Mouse (Mus musculus) limb, embryonic 11.5 days (tissue): ENCODE results near the gene Atp6v0e2. TPM values are rescaled to one million over a fixed set of nuclear protein-coding genes. Genes with fewer than 3 reads are reported as not detected.

Source experiments
- ATAC-seq: fragments of 200-750 bp; cut with Nextera tagmentation; 2 replicates; pipeline ENCODE4 v1.8.0; 2017; ENCODE audit warnings: low read depth; ENCODE audit not compliant: insufficient number of reproducible peaks, low FRiP score, low TSS enrichment
- DNase-seq: peaks from one replicate; pipeline ENCODE4 v3.0.0-alpha.2; 2015; ENCODE audit warnings: low spot score
- H3K27ac ChIP-seq: fragments of 300-500 bp; sonication (generic); replicated peaks from 2 replicates; pipeline ENCODE4 v1.5.1; 2014; ENCODE audit warnings: low read depth, mild to moderate bottlenecking, low read length
- H3K27me3 ChIP-seq: fragments of 300-500 bp; sonication (generic); 2 replicates; pipeline ENCODE4 v1.6.1; 2014; ENCODE audit warnings: mild to moderate bottlenecking, low read length, mixed read lengths; ENCODE audit not compliant: control insufficient read depth, insufficient read depth
- H3K36me3 ChIP-seq: fragments of 300-500 bp; sonication (generic); 2 replicates; pipeline ENCODE4 v1.6.1; 2014; ENCODE audit warnings: mild to moderate bottlenecking, low read length, moderate library complexity, mixed read lengths; ENCODE audit not compliant: control insufficient read depth, insufficient read depth
- H3K4me1 ChIP-seq: fragments of 300-500 bp; sonication (generic); 2 replicates; pipeline ENCODE4 v1.6.1; 2014; ENCODE audit warnings: low read length, mixed read lengths; ENCODE audit not compliant: control insufficient read depth, insufficient read depth
- H3K4me2 ChIP-seq: fragments of 300-500 bp; sonication (generic); 2 replicates; pipeline ENCODE4 v1.6.1; 2014; ENCODE audit warnings: low read depth, mild to moderate bottlenecking, moderate library complexity; ENCODE audit not compliant: severe bottlenecking
- H3K4me3 ChIP-seq: fragments of 300-500 bp; sonication (generic); 2 replicates; pipeline ENCODE4 v1.5.1; 2014; ENCODE audit warnings: low read depth, low read length
- H3K9ac ChIP-seq: fragments of 300-500 bp; sonication (generic); 2 replicates; pipeline ENCODE4 v1.6.1; 2014; ENCODE audit warnings: mild to moderate bottlenecking, low read length
- H3K9me3 ChIP-seq: fragments of 300-500 bp; sonication (generic); 2 replicates; pipeline ENCODE4 v1.6.1; 2016; ENCODE audit warnings: low read length; ENCODE audit not compliant: control insufficient read depth
- WGBS: fragments of 180-500 bp; shearing (Covaris S2); extraction: QIAGEN DNeasy Blood & Tissue Kit; methylation state at CpG from one replicate; pipeline ENCODE4 v1.1.7; 2014; 5-methylcytosine and 5-hydroxymethylcytosine counted together
- polyA plus RNA-seq: library from polyadenylated mRNA; unstranded; fragments of >200 nt; fragmentation: Nextera tagmentation; extraction: Ambion mirVana; gene quantifications from 2 replicates; pipeline ENCODE4 v1.2.1, GENCODE M21; 2014

The Atp6v0e2 gene
- polyA plus RNA-seq, 1 experiment from 2014 or later, result 4.1 TPM

GRCm38 (mm10) chr6:48572572-48573061 lies 35.2 kb downstream of the Atp6v0e2 start, which contains the start of gene Rarres2:
TSS of gene Rarres2 (minus strand) at chr6:48572789.
- Histone ChIP-seq H3K4me2 (no peak within 1 kb of the TSS), H3K9ac (no peak within 1 kb of the TSS), H3K27ac (no peak within 1 kb of the TSS; the same call in 1 of the 2 replicates), H3K4me3 (no peak within 1 kb of the TSS), H3K36me3 (no peaks in the 10 kb centered on the region), H3K27me3 (no peaks in the 10 kb centered on the region), H3K9me3 (no peaks in the 10 kb centered on the region), H3K4me1 (peaks cover 5% of the 10 kb centered on the region)
- WGBS, result 24% methylated on average over 6 of the region's 6 CpGs
- no peak for DNase-seq
- no peak; the same call in 1 of the 2 replicates for ATAC-seq

- no peaks in the 10 kb centered on the region for H3K9me3 ChIP-seq
- no peak overlapping the region for H3K4me2 ChIP-seq
- 14% methylated on average over 10 of the region's 10 CpGs for WGBS
- peaks cover 5% of the 10 kb centered on the region for H3K4me1 ChIP-seq
- H3K9ac ChIP-seq, result no peak overlapping the region
- DNase-seq (peak; percentile 67), ATAC-seq (peak; percentile 48; the same call in 1 of the 2 replicates)
- H3K4me3 ChIP-seq, result no peak overlapping the region
- H3K27me3 ChIP-seq, result no peaks in the 10 kb centered on the region
- H3K36me3 ChIP-seq, result no peaks in the 10 kb centered on the region
- no peak overlapping the region; the same call in 1 of the 2 replicates for H3K27ac ChIP-seq
These were observed 35.9 kb downstream of the Atp6v0e2 start for GRCm38 (mm10) chr6:48573280-48573679.

- no peaks in the 10 kb centered on the region for H3K9me3 ChIP-seq
- H3K4me2 ChIP-seq, result no peak overlapping the region
- no peak overlapping the region for H3K9ac ChIP-seq
- H3K27me3 ChIP-seq, result no peaks in the 10 kb centered on the region
- no peak for DNase-seq
- no peak for ATAC-seq
- WGBS, result 68% methylated on average over 3 of the region's 3 CpGs
- H3K4me3 ChIP-seq, result no peak overlapping the region
- H3K36me3 ChIP-seq, result no peaks in the 10 kb centered on the region
- no peak overlapping the region for H3K27ac ChIP-seq
- peaks cover 5% of the 10 kb centered on the region for H3K4me1 ChIP-seq
These were observed 36.6 kb downstream of the Atp6v0e2 start for GRCm38 (mm10) chr6:48573981-48574380.

- no peak for DNase-seq
- no peak for ATAC-seq
- WGBS, result 47% methylated on average over 5 of the region's 5 CpGs
- no peaks in the 10 kb centered on the region for H3K4me1 ChIP-seq
- no peaks in the 10 kb centered on the region for H3K9me3 ChIP-seq
- no peak overlapping the region for H3K4me3 ChIP-seq
- no peak overlapping the region for H3K27ac ChIP-seq
- H3K27me3 ChIP-seq, result no peaks in the 10 kb centered on the region
- H3K36me3 ChIP-seq, result no peaks in the 10 kb centered on the region
- no peak overlapping the region for H3K9ac ChIP-seq
- H3K4me2 ChIP-seq, result no peak overlapping the region
These were observed 41.3 kb downstream of the Atp6v0e2 start for GRCm38 (mm10) chr6:48578736-48579135.

GRCm38 (mm10) chr6:48579215-48579648 lies 41.8 kb downstream of the Atp6v0e2 start:
- ATAC-seq (no peak), DNase-seq (no peak)

GRCm38 (mm10) chr6:48581257-48581656 lies 43.8 kb downstream of the Atp6v0e2 start:
- Histone ChIP-seq H3K9me3 (no peaks in the 10 kb centered on the region), H3K9ac (no peak overlapping the region), H3K36me3 (no peaks in the 10 kb centered on the region), H3K4me1 (no peaks in the 10 kb centered on the region), H3K4me3 (no peak overlapping the region), H3K27me3 (no peaks in the 10 kb centered on the region), H3K27ac (no peak overlapping the region), H3K4me2 (no peak overlapping the region)
- ATAC-seq (no peak), DNase-seq (no peak)
- 54% methylated on average over 3 of the region's 3 CpGs for WGBS

More at GRCm38 (mm10) chr6:48579215-48579648, 41.8 kb downstream of the Atp6v0e2 start:
- Histone ChIP-seq H3K9ac (no peak overlapping the region), H3K9me3 (no peaks in the 10 kb centered on the region), H3K4me2 (no peak overlapping the region), H3K36me3 (no peaks in the 10 kb centered on the region), H3K4me1 (no peaks in the 10 kb centered on the region), H3K27me3 (no peaks in the 10 kb centered on the region), H3K27ac (no peak overlapping the region), H3K4me3 (no peak overlapping the region)
- 39% methylated on average over 5 of the region's 5 CpGs for WGBS

- H3K4me3 ChIP-seq, result no peak overlapping the region
- no peaks in the 10 kb centered on the region for H3K9me3 ChIP-seq
- H3K4me1 ChIP-seq, result no peaks in the 10 kb centered on the region
- no peak overlapping the region for H3K4me2 ChIP-seq
- no peak overlapping the region for H3K27ac ChIP-seq
- 75% methylated on average over 3 of the region's 3 CpGs for WGBS
- no peaks in the 10 kb centered on the region for H3K27me3 ChIP-seq
- ATAC-seq (no peak), DNase-seq (peak; percentile 50)
- no peak overlapping the region for H3K9ac ChIP-seq
- no peaks in the 10 kb centered on the region for H3K36me3 ChIP-seq
These were observed 44.6 kb downstream of the Atp6v0e2 start for GRCm38 (mm10) chr6:48582037-48582436.

- Histone ChIP-seq H3K27ac (no peak within 1 kb of the TSS), H3K9ac (no peak within 1 kb of the TSS; the same call in 1 of the 2 replicates), H3K36me3 (no peaks in the 10 kb centered on the region), H3K4me1 (peaks cover 2% of the 10 kb centered on the region; the same call in 1 of the 2 replicates), H3K4me3 (no peak within 1 kb of the TSS), H3K4me2 (no peak within 1 kb of the TSS), H3K27me3 (no peaks in the 10 kb centered on the region), H3K9me3 (no peaks in the 10 kb centered on the region)
- no peak for DNase-seq
- no peak for ATAC-seq
- WGBS, result 43% methylated on average over 6 of the region's 6 CpGs
These were observed 51.9 kb downstream of the Atp6v0e2 start, which contains the start of gene Gm45021 for GRCm38 (mm10) chr6:48589194-48589750. TSS of gene Gm45021 (plus strand) at chr6:48589610.
